Mouse (Mus musculus): ENCODE results near the gene Baz2b. TPM values are rescaled to one million over a fixed set of nuclear protein-coding genes. Genes with fewer than 3 reads are reported as not detected.
"Not testable (repeated sequence)": the region's sequence is repeated elsewhere in the genome, so short reads cannot be mapped to it uniquely, and the experiment has no call there.

The Baz2b gene
- total RNA-seq, 1 experiment from 2014 or later, result 125 TPM

DNA sequence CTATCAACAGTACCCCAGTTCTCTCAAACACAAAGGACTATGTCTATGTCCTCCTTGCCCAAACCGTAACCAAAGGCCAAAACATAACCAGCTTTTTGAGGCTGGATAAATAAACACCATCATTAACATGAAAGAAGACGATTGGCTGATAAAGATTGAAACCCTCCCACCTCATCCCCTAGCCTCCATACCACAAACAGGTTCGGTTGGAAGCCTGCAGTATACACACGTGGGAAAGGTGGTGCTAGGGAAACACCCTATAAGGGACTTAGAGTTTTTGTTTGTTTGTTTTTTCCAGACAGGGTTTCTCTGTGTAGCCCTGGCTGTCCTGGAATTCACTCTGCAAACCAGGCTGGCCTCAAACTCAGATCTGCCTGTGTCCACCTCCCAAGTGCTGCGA is 66.3 kb downstream of the Baz2b start:
- ATAC-seq (replicated peaks; ENCODE audit: insufficient number of reproducible peaks, low FRiP score, low TSS enrichment, poor library complexity, severe bottlenecking), result no peak

DNA sequence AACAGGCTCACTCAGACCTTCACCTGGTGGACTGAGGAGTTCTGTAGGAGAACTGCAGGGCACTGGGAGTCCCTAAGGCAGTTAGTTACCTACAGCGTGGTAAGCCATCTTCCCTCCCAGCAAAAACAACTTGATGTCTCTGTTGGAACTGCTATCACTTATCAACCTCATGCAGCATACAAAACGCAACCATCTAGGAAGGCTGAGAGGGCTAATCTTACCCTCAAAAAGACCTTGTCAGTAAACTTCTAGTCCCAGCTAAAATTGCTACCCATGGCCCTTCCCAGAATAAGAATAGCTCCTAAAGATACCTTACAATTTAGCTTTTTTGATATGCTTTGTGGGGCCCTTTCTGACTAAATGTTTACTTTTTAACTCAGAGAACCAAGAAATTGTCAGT is 67.4 kb downstream of the Baz2b start:
- no peak for ATAC-seq (replicated peaks; ENCODE audit: insufficient number of reproducible peaks, low FRiP score, low TSS enrichment, poor library complexity, severe bottlenecking)

DNA sequence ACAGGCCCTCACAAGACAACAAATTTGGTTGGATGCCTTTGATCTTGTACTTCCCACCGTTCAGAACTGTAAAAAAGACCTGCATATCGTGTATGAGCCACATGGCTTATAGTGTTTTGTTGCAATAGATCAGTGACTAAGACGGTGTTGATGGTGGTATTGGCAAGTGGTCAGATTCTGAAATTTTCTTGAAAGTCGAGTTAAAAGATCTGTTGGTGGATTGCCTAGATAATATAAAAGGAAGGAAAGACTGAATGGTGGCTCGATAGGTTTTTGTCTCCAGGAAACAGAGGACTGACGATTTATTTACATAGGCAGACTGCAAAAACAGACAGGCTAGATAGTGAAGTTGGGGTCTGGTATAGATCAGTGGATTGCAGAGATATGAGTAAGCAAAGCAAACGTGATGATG is 70.9 kb downstream of the Baz2b start:
- no peak for ATAC-seq (replicated peaks; ENCODE audit: insufficient number of reproducible peaks, low FRiP score, low TSS enrichment, poor library complexity, severe bottlenecking)

DNA sequence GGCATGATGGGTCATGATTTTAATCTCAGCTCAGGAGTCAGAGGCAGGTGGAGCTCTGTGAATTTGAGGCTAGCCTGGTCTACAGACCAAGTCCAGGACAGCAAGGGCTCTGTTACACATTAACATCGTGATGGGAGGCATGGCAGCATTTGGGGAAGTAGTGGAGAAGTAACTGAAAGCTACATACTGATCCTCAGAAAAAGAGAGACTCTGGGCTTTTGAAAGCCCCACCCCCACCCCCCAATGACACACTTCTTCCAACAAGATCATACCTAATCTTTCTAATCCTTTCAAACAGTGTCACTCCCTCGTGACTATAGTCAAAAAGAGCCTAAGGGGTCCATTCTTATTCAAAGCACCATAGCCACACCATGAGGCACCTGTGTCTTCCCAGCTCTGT is 73.8 kb downstream of the Baz2b start:
- no peak for ATAC-seq (replicated peaks; ENCODE audit: insufficient number of reproducible peaks, low FRiP score, low TSS enrichment, poor library complexity, severe bottlenecking)

DNA sequence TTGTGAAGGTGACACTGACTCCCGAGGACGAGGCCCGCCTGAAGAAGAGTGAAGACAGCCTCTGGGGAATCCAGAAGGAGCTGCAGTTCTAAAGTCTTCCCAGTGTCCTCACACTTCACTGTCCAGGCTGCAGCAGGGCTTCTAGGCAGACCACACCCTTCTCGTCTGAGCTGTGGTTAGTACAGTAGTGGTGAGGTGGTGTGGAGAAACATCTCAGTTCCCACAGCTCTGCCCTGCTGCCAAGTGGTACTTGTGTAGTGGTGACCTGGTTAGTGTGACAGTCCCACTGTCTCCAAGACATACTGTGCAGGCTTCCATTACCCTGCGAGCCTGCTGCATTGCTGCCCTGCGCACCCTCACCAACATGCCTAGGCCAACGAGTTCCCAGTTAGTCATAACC is 74.7 kb downstream of the Baz2b start:
- ATAC-seq (replicated peaks; ENCODE audit: insufficient number of reproducible peaks, low FRiP score, low TSS enrichment, poor library complexity, severe bottlenecking), result not testable (repeated sequence)

DNA sequence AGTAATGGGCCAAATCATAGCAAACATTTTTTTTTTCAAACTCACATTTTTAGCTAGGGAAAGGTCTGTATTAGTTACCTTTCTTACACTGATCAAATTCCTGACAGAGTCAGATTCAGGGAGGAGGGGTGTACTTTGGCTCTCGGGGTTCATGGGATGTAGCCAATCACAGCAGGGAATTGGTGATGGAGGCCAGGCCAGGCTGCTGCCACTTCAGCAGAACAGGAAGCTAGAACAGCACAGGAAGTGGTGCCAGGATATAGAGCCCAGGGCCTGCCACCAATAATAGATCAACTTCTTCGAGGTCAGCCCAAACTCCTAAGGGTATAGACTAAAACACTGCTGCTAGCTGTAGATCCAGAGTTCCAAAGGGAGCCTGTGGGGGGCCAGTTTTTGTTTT is 76.6 kb downstream of the Baz2b start:
- ATAC-seq (replicated peaks; ENCODE audit: insufficient number of reproducible peaks, low FRiP score, low TSS enrichment, poor library complexity, severe bottlenecking), result peak; percentile 70

DNA sequence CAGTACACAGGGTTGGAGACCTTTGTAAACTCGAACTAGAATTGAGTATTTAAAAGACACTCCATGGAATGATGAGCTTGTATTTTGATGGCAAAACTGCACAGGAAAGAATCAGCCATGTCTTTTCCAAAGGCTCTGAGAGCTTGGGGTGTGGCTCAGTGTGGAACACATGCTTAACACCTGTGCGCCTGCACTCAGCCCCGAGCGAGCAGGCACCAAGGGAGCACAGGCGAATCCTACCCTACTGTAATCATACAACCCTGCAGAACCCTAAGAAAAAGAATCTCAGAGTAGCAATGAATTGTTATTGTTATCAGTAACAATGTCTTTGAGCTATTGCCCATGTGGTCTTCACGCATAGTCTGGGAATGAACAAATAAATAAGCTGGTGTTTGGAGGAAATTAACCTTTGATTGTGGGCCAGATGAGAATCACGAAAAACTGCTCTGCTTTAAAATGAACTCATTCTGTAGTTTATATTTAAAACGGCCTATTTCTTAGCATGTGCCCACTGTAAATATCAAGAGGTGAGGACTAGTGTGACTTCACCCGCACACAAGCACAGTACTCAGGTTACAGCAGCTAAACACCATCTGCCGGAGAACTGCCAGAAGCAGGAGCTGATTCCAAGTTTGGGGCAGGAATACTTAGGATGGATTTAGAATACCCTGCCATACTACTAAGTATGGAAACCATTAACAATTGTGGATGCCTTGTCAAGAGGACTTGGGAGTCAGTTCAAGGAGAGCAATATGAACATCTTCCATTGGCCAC is 77.2 kb downstream of the Baz2b start:
- ATAC-seq (replicated peaks; ENCODE audit: insufficient number of reproducible peaks, low FRiP score, low TSS enrichment, poor library complexity, severe bottlenecking), result no peak

DNA sequence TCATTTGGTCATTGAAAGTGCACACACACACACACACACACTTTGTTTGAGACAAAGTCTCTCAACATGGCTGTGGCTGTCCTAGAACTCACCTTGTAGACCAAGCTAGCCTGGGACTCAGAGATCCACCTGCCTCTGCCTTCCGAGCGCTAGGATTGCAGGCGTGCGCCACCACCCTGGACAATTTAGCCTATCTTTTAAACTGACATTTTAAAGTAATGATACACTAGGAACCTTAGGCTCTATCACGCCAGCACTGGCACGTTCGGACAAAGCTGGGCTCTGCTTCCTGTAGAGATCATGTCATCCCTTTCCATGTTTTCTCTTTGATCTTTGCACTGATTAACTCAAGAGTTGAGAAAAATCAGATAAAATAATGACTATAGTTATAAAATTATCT is 81.0 kb downstream of the Baz2b start:
- ATAC-seq (replicated peaks; ENCODE audit: insufficient number of reproducible peaks, low FRiP score, low TSS enrichment, poor library complexity, severe bottlenecking), result no peak

DNA sequence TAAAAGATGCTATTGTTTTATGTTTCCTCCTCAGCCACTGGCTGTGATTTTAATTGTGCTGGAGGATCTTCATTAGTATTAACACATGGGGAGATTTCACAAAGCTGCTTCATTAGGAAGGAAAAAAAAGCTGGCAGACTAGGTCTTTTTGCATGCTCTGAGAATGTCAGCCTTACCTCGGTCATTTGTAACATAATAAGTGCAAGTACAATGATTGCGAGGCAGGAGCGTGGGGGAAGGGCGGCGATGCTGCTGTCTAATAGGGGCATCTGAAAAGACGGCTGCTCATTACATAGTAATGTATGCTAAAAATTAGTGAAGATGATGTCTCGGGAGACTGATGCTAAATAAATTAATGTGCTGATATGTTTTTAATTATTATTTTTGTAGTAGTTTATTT is 82.8 kb downstream of the Baz2b start:
- ATAC-seq (replicated peaks; ENCODE audit: insufficient number of reproducible peaks, low FRiP score, low TSS enrichment, poor library complexity, severe bottlenecking), result no peak

DNA sequence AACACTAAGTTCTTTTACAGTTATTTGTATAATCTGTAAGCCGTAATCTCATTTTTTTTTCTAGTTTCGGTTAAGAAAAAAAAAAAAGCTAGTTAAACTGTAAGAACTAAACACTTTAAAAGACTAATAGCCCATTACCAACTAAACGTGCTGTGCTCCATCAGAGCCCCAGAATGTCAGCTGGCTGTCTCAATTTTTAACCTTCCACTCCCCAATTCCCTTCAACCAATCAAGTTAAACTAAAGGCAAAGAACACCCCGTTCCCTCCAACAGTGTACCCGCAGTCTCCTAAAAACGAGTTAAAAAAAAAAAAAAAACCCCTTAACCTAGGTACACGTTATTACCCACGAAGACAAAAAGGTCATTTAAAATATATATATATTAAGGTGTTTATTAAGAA is 83.3 kb downstream of the Baz2b start:
- no peak for ATAC-seq (replicated peaks; ENCODE audit: insufficient number of reproducible peaks, low FRiP score, low TSS enrichment, poor library complexity, severe bottlenecking)

DNA sequence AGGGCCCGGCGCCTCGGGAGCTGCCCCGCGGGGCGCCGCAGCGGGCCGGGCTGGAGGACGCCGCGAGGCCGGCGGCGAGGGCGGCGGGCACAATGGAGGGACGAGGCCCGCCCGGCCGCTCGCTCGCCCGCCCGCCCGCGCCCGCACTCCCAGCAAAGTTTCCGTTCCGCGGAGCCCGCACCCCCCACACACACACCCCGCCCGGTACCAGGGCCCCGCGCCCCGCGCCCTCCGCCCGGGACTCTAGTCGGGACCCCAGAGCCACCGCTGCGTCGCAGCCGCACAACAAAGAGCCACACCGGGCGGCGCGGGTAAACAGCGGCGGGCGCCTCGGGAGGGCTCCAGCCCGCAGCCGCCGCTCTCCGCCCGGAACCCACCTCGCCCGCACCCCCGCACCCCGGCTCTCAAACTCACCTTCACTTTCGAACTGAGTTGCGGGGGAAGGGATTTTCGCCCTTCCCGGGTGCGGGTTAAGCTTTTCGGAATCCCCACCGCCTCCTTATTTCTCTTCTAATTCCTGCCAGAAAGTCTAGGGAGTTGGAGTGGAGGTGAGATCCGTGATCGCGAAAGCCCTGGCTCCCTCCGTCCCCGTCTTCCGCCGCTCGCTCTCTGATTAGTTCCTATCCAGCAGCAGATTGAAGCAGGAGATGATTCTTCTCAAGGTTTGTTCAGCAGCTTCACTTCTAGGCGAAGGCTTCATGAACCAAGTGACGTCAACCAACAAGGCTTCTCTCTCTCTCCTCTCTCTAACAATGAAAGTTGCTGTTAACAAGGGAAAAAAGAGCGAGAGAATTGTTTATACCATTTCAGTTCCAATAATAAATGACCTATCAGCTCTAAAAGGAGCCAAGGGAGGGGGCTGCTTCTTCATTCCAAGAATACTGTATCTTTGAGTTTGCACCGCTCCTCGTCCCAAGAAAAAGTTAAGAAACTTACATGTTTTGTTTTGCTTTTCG is 84.3 kb downstream of the Baz2b start:
- ATAC-seq (replicated peaks; ENCODE audit: insufficient number of reproducible peaks, low FRiP score, low TSS enrichment, poor library complexity, severe bottlenecking), result peak; percentile 55; the same call in 1 of the 2 replicates

DNA sequence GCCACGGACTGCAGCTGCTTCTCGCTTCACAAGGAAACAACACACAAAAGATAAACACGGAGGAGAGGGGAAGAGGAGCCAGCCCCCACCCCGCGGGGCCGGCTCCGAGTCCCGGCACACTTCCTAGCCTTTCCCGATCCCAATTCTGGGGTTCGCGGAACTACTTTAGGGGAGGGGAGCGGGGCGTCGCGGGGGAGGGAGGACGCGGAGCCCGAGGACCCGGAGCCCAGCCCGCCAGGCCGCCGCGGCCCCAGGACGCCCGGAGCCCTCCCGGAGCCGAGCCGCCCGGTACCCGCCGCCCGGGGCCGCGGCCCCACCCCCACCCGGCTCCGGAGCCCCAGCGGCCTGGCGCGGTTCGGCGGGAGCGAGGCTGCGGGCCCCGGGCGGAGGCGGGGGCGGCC is 85.0 kb downstream of the Baz2b start:
- ATAC-seq (replicated peaks; ENCODE audit: insufficient number of reproducible peaks, low FRiP score, low TSS enrichment, poor library complexity, severe bottlenecking), result peak; percentile 48

DNA sequence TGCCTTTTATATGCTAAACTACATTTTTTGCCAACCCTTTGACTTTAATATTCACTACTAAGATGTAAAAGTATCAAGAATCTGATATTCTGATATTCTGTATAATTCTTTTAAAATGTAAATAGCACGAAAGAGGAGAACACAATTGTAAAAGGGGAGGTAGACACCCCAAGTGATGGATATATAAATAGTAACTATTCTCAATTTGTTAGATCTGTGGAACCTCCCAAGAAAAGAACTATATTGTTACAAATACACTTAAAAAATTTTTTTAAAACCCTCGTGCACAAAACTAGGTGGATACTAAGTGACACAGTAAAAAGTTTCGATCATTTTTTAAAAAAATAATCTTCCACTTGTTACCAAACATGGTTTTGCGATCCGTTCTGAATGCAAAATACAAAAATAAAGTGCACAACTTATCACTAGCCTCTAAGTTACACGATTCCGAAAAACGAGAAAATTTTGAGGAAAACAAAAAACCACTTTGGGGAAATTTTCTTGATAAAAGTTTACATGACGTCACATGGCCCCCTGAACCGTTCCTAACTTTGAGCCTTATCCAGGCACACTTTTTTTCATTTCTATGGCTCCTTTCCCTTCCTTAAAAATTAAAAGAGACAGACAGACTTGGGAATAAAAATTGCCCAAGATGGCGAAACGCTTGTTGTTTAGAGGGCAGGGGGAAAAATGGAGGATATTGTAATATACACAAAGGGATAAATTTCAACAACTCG is 85.6 kb downstream of the Baz2b start:
- ATAC-seq (replicated peaks; ENCODE audit: insufficient number of reproducible peaks, low FRiP score, low TSS enrichment, poor library complexity, severe bottlenecking), result no peak

DNA sequence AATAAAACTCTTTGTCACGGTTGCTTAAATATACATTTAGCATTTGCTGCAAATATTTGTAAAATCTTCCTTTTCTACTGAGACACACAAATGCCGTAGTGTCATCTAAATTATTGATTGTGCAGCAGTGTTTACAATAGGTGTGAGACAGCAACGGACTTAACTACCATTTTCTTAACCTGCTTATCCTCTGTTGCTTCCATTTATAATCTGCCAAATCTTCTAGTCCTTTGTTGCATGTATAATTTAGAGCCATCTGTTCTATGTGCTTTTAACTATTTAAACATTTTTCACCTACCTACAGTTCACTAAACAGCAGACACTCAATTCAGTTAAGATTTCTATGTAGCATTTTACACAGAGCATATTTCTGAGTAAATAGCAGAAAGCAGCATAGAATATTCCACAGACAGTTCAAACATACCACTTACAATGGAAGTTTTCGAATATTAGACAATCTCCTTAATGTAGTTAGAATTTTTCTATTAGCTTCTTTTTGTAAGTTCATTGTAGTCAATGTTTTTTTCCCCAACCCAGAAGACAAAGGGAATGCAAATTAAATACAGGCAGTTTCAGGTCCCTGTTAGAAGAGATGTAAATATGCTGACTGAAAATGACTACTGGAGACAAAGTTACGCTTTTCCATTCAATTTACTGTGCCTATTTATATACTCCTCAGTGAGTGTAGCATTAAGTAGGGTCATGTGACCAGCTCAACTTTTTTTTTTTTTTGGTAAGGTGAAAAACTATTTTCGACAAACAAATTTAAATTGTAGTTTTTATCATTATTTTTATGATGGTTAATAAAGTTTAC is 86.4 kb downstream of the Baz2b start:
- no peak for ATAC-seq (replicated peaks; ENCODE audit: insufficient number of reproducible peaks, low FRiP score, low TSS enrichment, poor library complexity, severe bottlenecking)

DNA sequence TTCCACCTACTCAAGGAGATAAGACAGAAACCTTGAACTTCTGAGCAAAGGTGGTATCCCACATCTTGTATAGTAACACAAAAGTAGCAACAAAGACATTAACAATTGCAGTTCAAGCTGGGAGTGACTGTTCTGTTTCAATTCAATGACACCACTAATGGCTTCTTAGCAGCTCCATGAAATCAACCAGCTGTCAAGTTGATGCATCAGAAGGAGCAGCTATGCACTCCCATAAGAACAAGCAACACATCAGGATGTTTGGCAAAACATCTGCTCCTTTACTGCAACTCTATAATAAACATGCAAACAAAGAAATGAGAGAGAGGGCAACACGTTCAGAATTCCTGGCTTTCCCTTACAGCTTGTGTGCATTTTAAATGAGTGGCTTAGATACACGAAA is 87.5 kb downstream of the Baz2b start:
- ATAC-seq (replicated peaks; ENCODE audit: insufficient number of reproducible peaks, low FRiP score, low TSS enrichment, poor library complexity, severe bottlenecking), result no peak

DNA sequence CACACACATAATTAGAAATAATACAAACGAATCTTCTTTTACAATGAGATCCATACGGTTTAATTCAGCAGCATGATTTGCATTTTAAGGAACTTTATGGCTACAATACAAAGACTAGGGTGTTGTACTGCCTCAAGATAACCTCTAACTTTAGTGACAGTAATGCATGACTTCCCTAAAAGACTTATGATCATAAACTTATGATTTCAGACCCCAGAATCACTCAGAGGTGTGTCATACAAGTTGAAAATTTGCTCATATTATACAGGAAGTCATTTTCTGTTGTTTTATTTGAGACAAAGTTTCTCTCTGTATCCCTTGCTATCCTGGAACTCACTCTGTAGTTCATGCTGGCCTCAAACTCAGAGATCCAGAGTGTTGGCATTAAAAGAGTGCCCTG is 89.0 kb downstream of the Baz2b start:
- no peak for ATAC-seq (replicated peaks; ENCODE audit: insufficient number of reproducible peaks, low FRiP score, low TSS enrichment, poor library complexity, severe bottlenecking)

DNA sequence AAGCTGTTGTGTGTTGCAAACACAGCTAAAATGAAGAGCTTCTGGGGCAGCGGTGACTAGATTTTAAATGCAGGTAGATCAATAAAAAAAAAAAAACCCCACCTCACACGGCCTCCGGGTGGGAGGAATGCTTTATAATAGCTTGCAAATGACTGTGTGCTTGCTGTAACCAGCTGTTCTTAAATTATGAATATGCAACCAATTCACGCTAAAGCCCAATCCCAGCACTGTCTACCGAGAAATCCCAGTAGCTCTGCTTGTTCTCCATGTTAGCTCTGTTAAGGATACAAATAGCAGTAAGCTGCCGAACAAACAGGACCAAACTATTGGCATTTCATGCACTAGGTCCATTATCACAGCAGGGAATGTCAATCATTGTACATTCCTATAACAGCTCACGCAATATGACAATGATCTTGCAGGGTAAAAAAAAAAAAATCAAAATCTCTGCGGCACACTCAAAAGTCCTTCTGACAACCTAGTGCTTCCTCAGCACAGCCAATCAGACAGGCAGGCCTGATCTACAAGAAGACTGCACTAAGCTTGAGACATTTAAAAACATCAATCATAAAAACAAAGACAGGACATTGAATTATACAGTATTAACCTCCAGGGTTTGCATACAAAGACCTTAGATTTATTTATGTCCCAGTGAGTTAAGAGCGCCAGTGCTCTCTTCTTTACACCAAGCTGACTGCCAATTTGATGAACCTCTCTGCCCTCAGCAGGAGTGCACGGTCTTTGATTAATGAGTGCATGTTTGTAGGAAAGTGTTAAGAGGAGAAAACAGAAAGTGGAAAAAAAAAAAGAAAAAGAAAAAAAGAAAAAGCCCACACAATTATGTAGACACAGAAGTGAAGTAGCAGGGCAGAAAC is 90.7 kb downstream of the Baz2b start:
- ATAC-seq (replicated peaks; ENCODE audit: insufficient number of reproducible peaks, low FRiP score, low TSS enrichment, poor library complexity, severe bottlenecking), result no peak

DNA sequence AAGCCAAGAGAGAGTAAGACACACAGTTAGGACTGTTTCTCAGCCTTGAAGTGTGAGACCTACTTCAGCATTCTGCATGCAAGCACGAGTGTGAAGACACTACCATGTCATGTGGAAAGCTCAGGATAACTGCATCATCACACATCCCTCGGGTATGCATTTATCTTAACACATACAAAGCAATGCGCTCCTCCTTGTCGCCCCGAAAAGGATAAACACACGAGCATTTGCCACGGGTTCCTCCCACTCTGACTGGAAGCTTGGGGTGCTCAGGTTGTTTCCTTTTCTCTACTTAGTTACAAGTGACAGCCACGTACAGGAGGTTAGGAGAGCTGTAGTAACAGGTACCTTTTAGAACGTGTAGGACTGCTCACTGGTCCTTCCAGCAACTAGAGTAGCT is 91.8 kb downstream of the Baz2b start:
- no peak for ATAC-seq (replicated peaks; ENCODE audit: insufficient number of reproducible peaks, low FRiP score, low TSS enrichment, poor library complexity, severe bottlenecking)
